Mouse (Mus musculus): ENCODE measurements around the gene Cdk20. TPM values are rescaled to one million over a fixed set of nuclear protein-coding genes. Genes with fewer than 3 reads are reported as not detected.

Cdk20 gene
- polyA plus RNA-seq, 1 experiment = 11.6 TPM

DNA sequence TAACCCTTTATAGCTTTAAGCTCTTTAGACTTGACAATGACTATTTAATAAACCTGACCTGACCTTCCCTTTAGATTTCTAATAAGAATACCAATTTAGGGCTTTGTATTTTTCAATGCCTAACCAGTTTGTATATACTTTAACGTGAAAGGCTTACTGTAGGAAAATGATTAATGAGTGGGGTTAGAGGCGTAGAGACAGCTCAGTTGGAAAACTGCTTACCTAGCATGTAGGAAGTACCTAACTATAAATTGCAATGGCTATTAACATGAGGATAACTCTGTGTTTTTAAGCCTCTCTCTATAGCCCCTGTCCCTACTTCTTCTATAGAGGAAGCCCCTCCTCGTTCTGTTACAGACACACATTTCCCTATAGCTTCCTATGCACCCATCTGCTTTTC is 47.8 kb downstream of the Cdk20 start:
- no peaks in the 10 kb centered on the region for H3K4me1 ChIP-seq (ENCODE audit: control insufficient read depth, insufficient read depth, insufficient read length)
- H3K27ac ChIP-seq (ENCODE audit: insufficient read depth, low read length) = no peak overlapping the region
- no peaks in the 10 kb centered on the region for H3K27me3 ChIP-seq (ENCODE audit: control insufficient read depth, insufficient read depth, low read length)
- H3K4me3 ChIP-seq (ENCODE audit: extremely low read depth, insufficient read depth, insufficient read length) = no peak overlapping the region
- no peaks in the 10 kb centered on the region for H3K36me3 ChIP-seq (ENCODE audit: control insufficient read depth, insufficient read depth, low read length)
- TF ChIP-seq CTCF (IDR thresholded peaks at IDR 0.05; ENCODE audit: extremely low read depth, insufficient read depth, insufficient read length, insufficient replicate concordance) (no peak), POLR2A (IDR thresholded peaks at IDR 0.05; ENCODE audit: low read depth, low read length) (no peak)
- DNase-seq (ENCODE audit: low read depth in 1 of 2, low spot score in 2 of 2) = no peak
- WGBS = 73% methylated on average over 3 of the region's 3 CpGs

DNA sequence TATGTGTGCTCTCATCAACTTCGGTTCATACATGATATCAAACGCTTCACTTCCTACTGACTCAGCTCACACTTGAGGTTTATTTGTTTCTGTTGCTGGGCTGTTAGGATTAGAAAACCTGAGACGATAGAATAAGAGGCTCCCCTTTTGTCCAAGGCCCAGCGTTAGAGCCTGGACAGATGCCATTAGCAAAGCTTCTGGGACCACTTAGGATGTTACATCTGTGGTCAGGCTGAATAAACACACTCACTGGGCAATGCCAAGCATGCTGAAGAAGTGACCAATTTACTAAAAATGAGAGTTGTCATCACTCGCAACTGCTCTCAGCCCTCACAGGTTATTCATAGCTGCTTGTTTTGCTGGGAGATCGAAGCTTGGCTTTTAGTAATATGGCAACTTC is 57.8 kb downstream of the Cdk20 start:
- Histone ChIP-seq H3K27me3 (ENCODE audit: control insufficient read depth, insufficient read depth, low read length) (no peaks in the 10 kb centered on the region), H3K4me3 (ENCODE audit: extremely low read depth, insufficient read depth, insufficient read length) (no peak overlapping the region), H3K27ac (ENCODE audit: insufficient read depth, low read length) (no peak overlapping the region), H3K36me3 (ENCODE audit: control insufficient read depth, insufficient read depth, low read length) (no peaks in the 10 kb centered on the region), H3K4me1 (ENCODE audit: control insufficient read depth, insufficient read depth, insufficient read length) (no peaks in the 10 kb centered on the region)
- 89% methylated on average over 6 of the region's 6 CpGs for WGBS
- no peak for DNase-seq (ENCODE audit: low read depth in 1 of 2, low spot score in 2 of 2)
- TF ChIP-seq CTCF (IDR thresholded peaks at IDR 0.05; ENCODE audit: extremely low read depth, insufficient read depth, insufficient read length, insufficient replicate concordance) = no peak

Other genes with a start within 250 kb of the Cdk20 start
- 1.5 and 1.8 TPM in 2 replicates for gene Cdc14b, start 157.0 kb upstream of the Cdk20 start, polyA plus RNA-seq (2012; rRNA removed)
- gene Aaed1, start 119.6 kb upstream of the Cdk20 start, polyA plus RNA-seq (2012; rRNA removed) = 4.7 and 4.9 TPM in 2 replicates
- gene Ctsl, start 61.4 kb upstream of the Cdk20 start, polyA plus RNA-seq (2012; rRNA removed) = 20.2 and 23.1 TPM in 2 replicates
- not detected in 2 replicates for gene Fam240b, start 65.5 kb downstream of the Cdk20 start, polyA plus RNA-seq (2012; rRNA removed)

Data from spleen, adult 2 months (tissue).